Mouse (Mus musculus) urinary bladder, postnatal 10 days (tissue): ENCODE results near the gene Habp2.

Source experiments
- DNase-seq: peaks from one replicate; pipeline ENCODE4 v3.0.0; 2022; ENCODE audit warnings: low spot score

The Habp2 gene

GRCm38 (mm10) chr19:56363721-56364460, 77.0 kb downstream of the Habp2 start:
- no peak for DNase-seq

GRCm38 (mm10) chr19:56364563-56364962, 77.6 kb downstream of the Habp2 start:
- DNase-seq = no peak

GRCm38 (mm10) chr19:56366168-56366567, 79.2 kb downstream of the Habp2 start:
- no peak for DNase-seq

GRCm38 (mm10) chr19:56366625-56367024, 79.7 kb downstream of the Habp2 start:
- no peak for DNase-seq

GRCm38 (mm10) chr19:56367778-56368177, 80.8 kb downstream of the Habp2 start:
- no peak for DNase-seq

- DNase-seq = no peak
Measured at GRCm38 (mm10) chr19:56368912-56369311, 82.0 kb downstream of the Habp2 start.
